Mouse (Mus musculus) T-helper 1 cell (primary cell): ENCODE data around the gene Cldn24.

Experiments
- in situ Hi-C: fragments of 300-600 bp; cut with MboI, MseI; formaldehyde crosslinking; loops from one replicate; pipeline ENCODE4 v1.15.1; 2025; ENCODE audit warnings: high pct_unique_total_duplicates

Gene Cldn24

GRCm38 (mm10) chr8:47826911-47827310 is 5.0 kb downstream of the Cldn24 start:
- in situ Hi-C loops: loop anchor here (10.0 kb wide), 1 partner anchor 1138 kb away; no protein-coding TSS in a partner anchor

DNA sequence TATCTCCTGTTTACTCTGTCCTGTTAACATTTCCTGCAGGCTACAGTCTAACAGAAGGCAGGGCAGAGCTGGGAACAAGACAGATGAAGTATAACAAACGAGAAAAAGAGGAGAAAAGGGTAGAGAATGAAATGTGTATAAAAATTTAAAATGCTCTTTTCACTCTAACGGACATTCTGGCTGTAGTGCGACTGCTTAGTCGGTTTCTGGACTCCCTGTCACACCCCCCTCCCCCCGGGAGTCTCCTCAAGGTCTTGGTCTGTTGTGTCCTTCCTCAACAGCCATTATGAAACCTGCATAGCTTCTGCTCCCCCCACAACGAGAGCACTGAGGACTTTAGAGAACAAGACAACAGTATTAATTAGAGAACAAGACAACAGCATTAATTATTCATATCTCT is 10.7 kb downstream of the Cldn24 start:
- in situ Hi-C loops: no loop called here

DNA sequence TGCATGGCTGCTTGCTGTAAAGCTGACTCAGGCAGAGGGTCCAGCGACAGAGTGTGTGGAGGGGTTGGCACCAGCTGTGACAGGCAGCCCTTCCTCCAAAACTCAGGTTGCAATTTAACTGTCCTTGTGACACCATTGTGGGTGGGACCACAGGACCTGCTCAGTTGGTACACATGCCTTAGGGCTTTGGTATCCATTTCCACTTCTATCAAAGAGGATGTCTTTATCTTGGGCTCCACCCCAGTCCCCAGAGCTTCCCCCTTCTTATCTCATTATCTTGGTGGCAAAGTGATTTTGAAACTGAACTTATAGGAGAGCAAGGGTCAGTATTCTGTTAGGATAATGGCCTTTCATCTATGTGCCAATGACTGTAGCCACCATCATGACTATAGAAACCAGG is 12.0 kb downstream of the Cldn24 start:
- in situ Hi-C loops: no loop called here

GRCm38 (mm10) chr8:47843063-47843462 is 21.1 kb downstream of the Cldn24 start:
- in situ Hi-C loops: no loop called here

GRCm38 (mm10) chr8:47843651-47844050 is 21.7 kb downstream of the Cldn24 start:
- in situ Hi-C loops: no loop called here

GRCm38 (mm10) chr8:47845956-47846355 is 24.0 kb downstream of the Cldn24 start:
- in situ Hi-C loops: no loop called here

DNA sequence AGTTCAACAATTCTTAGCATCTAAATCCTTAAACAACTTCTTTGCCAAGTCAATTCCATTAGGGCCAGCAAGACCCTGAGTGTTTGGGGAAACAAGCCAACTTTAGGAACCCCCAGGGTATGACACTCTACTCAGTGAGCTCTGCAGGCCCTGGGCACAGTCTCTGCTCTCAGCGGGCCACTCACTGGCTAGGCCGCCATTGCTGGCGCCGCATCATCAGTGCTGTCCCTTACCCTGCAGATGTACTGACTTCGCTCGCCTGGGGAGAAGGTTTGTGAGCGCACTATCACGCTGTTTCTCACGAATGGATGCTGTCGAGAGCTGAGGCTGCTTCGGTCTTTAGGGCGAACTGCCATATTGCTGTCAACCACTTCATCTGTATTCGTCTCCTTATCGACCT is 25.2 kb downstream of the Cldn24 start:
- in situ Hi-C loops: no loop called here

- in situ Hi-C loops: no loop called here
These were observed 26.0 kb downstream of the Cldn24 start for GRCm38 (mm10) chr8:47847931-47848330.

GRCm38 (mm10) chr8:47849842-47850241 is 27.9 kb downstream of the Cldn24 start:
- in situ Hi-C loops: no loop called here

DNA sequence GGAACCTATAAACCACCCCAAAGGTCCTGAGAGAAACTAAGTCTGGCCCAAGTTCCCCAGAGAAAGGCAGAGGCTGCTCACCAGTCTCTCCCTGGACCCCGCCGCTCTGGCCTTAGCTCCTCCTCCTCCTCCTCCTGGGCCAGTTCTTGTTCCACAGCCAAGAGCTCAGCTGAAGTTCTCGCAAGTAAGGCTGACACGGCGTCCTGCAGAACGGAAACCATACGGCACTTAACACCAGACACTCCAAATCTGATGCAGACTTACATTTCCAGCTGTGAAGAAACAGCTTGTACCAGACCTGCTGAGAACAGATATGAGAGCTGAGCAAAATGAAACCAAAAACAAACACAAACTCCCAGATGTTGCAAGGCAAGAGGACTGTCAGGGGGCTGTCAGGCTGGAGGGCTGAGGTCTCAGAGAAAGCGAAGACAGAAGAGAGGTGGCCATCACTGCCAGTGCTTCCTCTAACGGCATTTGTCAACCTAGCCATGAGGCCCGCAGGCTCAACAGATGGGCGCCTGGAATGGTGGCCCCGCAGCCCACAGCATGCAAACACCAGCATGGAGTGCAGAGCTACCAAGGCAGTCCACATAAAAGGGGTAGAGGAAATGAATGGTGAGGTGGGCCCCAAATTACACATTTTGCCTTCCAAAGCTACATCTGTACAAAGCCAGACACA is 30.0 kb downstream of the Cldn24 start:
- in situ Hi-C loops: no loop called here

DNA sequence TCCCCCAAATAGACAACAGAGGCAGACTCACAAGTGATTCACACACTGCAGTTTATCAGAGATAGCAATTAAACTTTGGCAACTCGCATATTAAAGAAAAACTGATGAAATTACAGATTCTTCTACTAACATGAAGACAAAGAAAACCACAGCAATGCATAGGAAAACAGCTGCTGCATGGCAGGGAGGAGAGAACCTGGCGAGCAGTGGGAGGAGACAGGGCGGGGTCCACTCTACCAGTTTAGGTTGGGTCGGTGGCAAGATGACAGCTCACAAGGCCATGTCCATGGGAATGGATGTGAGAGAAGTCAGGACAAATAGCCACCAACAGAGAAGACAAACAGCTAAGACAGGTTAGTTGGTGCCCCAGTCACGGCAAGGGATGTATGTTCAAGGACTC is 30.8 kb downstream of the Cldn24 start:
- in situ Hi-C loops: no loop called here

DNA sequence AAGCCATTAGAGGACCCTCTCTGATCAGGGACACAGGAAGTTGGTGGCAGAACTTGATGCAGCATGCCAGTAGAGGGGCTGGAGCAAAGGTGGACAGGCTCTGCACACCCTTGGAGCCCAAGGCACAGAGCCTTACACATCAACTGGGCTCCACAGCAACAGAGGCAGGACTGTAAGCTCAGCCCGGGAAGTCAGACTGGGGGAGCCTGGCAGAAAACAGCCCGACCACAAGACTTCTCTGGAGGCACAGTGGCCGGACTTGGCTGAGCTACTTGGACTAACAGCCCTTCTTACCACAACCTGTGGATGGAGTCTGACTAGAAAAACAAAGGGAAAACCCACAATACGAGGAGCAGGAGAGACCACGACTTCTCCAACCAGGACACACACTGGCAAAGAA is 31.4 kb downstream of the Cldn24 start:
- in situ Hi-C loops: no loop called here

- in situ Hi-C loops: no loop called here
These were observed 37.3 kb downstream of the Cldn24 start for GRCm38 (mm10) chr8:47859259-47859658.

DNA sequence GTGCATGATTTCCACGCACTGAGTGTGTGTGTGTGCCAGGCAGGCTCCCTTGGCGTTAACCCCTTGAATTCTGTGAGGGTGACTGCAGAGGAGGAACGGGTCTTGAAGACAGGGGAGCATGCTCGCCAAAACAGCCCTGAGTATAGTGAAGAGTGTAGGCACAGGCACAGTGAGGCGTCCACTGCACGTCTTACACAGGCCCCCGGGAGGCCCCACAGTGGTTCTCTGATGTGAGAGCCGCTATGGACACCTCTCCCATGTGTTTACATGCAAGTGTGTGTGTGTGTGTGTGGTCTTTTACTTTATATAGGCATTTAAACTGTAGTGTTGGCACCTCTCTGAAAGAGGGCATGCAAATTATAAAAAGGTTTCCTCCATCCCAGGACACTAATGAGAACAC is 44.6 kb downstream of the Cldn24 start:
- in situ Hi-C loops: no loop called here

DNA sequence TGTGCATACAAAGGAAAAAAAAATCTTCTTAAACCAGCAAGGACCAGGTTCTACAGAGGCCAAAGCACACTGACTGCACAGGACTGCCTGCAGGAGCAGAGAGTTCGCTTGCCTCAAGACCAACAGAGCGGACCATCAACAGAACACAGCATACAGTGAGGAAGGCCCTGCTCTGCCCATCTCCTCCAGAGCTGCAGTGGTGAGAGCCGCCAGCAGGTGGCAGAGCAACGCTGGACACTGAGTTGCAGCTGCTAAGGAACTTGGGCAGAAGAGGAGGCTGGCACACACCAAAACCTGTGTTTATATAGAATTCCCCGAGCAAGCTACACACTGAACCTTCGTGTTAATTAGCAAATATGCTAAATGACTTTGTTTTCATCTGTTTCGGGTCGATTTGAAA is 45.1 kb downstream of the Cldn24 start:
- in situ Hi-C loops: no loop called here
